Mouse (Mus musculus) C2C12 (cell line): Measurements from ENCODE around the gene 1700061G19Rik.

Experiments
- CEBPB ChIP-seq: IDR thresholded peaks from one replicate; pipeline ENCODE4 v1.6.1; 2011; ENCODE audit warnings: low read depth, mild to moderate bottlenecking, control low read depth, moderate library complexity
- CTCF ChIP-seq: IDR thresholded peaks from one replicate; pipeline ENCODE4 v1.5.1; 2011; ENCODE audit not compliant: control insufficient read depth, insufficient read depth, insufficient read length
- FOSL1 ChIP-seq: IDR thresholded peaks from one replicate; pipeline ENCODE4 v1.8.0; 2011; ENCODE audit warnings: mild to moderate bottlenecking, low read length; ENCODE audit not compliant: poor library complexity, insufficient read depth, severe bottlenecking
- MAX ChIP-seq: IDR thresholded peaks from one replicate; pipeline ENCODE4 v1.6.1; 2011; ENCODE audit warnings: mild to moderate bottlenecking, control low read depth
- MYOD1 ChIP-seq: IDR thresholded peaks from one replicate; pipeline ENCODE4 v1.6.1; 2011; ENCODE audit warnings: low read depth; ENCODE audit not compliant: control insufficient read depth, insufficient read length
- MYOG ChIP-seq: IDR thresholded peaks from one replicate; pipeline ENCODE4 v1.6.1; 2011; ENCODE audit not compliant: control insufficient read depth, insufficient read length; ENCODE audit errors: extremely low read depth
- USF1 ChIP-seq: IDR thresholded peaks from one replicate; pipeline ENCODE4 v1.6.1; 2011; ENCODE audit warnings: low read depth, mild to moderate bottlenecking, control low read depth, moderate library complexity

DNA sequence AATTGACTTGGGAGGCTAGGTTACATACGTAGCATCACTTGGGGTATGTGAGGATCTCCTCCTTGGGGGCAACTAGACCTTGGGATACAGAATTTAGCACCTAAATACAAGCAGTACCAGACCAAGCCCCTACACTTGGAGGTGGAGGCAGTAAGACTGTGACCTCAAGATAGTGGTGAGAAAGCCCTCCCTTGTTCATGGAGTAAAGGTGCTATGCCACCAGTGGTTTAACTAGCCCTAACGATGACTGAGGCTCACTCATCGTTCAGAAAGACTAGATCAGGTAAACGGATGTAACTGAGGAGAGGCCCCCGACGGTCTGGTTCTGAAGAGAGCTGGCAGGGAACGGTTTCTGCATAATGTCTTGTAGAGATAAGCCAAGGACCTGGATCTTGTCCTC, 61.5 kb downstream of the 1700061G19Rik start:
- no peak for TF ChIP-seq CTCF
- TF ChIP-seq MYOG = no peak
- no peak for TF ChIP-seq USF1
- TF ChIP-seq MYOD1 = no peak
- no peak for TF ChIP-seq FOSL1
- no peak for TF ChIP-seq MAX
- no peak for TF ChIP-seq CEBPB
